11 mouse cellular contexts compared by ENCODE assay signal in the genomic region with DNA sequence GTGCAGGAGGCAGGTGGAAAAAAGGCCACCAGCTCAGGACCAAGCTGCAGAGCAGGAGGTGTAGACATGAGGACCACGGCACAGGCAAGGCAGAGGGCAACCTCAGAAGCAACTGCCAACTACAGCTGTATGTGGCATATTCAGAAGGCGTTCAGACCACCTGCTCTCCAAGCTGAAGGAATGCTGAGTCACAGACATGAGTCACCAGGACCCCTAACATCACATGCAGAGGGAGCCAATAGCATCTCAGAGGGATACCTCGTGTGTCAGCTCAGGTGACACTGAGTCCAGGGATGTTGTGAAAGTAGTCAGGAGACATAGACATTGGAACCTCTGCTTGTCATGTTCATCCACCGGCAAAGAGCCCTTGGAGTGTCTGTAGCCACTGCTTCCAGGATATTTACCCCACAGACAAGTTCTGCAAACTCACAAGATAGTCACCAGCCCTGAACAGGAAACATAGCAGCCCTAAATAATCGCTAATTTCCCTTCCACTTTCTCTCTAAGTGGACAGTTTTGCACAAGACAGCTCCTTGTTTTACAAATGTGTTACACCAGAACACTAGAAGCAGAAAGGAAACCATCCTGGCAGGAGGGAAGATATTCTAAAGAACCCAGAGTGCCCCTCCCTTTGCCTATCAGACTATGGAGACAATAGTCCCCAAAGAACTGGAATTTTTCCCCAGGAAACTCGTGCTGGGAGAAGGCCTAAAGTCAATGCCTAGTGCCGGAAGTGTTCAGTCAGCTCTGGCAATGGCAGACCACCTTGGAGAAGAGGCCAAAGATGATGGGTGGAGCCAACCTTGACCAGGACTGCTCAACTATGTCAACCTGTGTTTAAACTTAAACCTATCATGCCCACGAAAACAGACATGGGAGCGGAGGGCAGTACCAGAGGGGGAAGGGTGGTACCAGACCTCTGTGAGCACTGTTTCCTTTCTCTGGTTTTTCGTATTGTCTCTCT.
DNase-seq lines count a peak whose midpoint lies in the region; ATAC-seq and TF ChIP-seq lines count a peak whose summit lies in the region.
"Had no signal": no experiment of that assay in that cellular context is flagged by ENCODE, and none has a peak within 500 bp of the region (broad histone marks: within the 10 kb centered on the region; RNA-seq: fewer than 3 reads in every experiment).

No protein-coding gene starts in this region.

- peaks cover 48% of the 10 kb centered on the region for H3K4me1 ChIP-seq in heart, embryonic 15.5 days (replicated peaks)
- H3K4me1 ChIP-seq in lung, postnatal 0 days (ENCODE audit: insufficient read depth, low read depth, low read length) = peaks cover 13% of the 10 kb centered on the region; the same call in 1 of the 2 replicates
- H3K4me1 ChIP-seq in megakaryocyte, embryonic 14.5 days = peaks cover 6% of the 10 kb centered on the region; the same call in 1 of the 2 replicates

- H3K9ac ChIP-seq in heart, embryonic 15.5 days = no peak overlapping the region
- H3K9ac ChIP-seq in lung, postnatal 0 days (replicated peaks; ENCODE audit: low read depth) = no peak overlapping the region

- no peak overlapping the region for H3K4me3 ChIP-seq in heart, embryonic 15.5 days
- H3K4me3 ChIP-seq in lung, postnatal 0 days (ENCODE audit: low read depth, low read length) = no peak overlapping the region
- peak overlapping the region; percentile 65 for H3K4me3 ChIP-seq in megakaryocyte, embryonic 14.5 days (replicated peaks)

- H3K36me3 ChIP-seq in heart, embryonic 15.5 days = no peaks in the 10 kb centered on the region
- no peaks in the 10 kb centered on the region for H3K36me3 ChIP-seq in lung, postnatal 0 days (ENCODE audit: insufficient read depth, low read length)
- H3K36me3 ChIP-seq in megakaryocyte, embryonic 14.5 days (replicated peaks; ENCODE audit: low read length) = no peaks in the 10 kb centered on the region

- ATAC-seq in heart, embryonic 15.5 days (replicated peaks; ENCODE audit: insufficient number of reproducible peaks, insufficient read depth, low FRiP score, low read depth) = no peak
- no peak for ATAC-seq in lung, postnatal 0 days

- no peak for TF ChIP-seq EP300 in lung, postnatal 0 days (IDR thresholded peaks at IDR 0.05)

- no peak for TF ChIP-seq CTCF in lung, postnatal 0 days (IDR thresholded peaks at IDR 0.05)

- H3K27ac ChIP-seq in heart, embryonic 15.5 days = 0 out of 2 replicates have a peak overlapping the region, but pooled peaks have one; percentile 11
- H3K27ac ChIP-seq in lung, postnatal 0 days (ENCODE audit: low read length) = 0 out of 2 replicates have a peak overlapping the region, but pooled peaks have one; percentile 5

- H3K4me2 ChIP-seq in heart, embryonic 15.5 days = no peak overlapping the region
- no peak overlapping the region for H3K4me2 ChIP-seq in lung, postnatal 0 days (replicated peaks; ENCODE audit: low read depth, low read length)

- no peaks in the 10 kb centered on the region for H3K9me3 ChIP-seq in heart, embryonic 15.5 days (replicated peaks)
- no peaks in the 10 kb centered on the region for H3K9me3 ChIP-seq in lung, postnatal 0 days (ENCODE audit: low read length)
- H3K9me3 ChIP-seq in megakaryocyte, embryonic 14.5 days = no peaks in the 10 kb centered on the region

- no peak for DNase-seq in heart, adult 8-10 months (ENCODE audit: low spot score)
- no peak for DNase-seq in lung, postnatal 0 days (ENCODE audit: low spot score)
- no peak for DNase-seq in lung, postnatal 14 days
- no peak for DNase-seq in cerebellum, adult 9-11 months
- no peak for DNase-seq in spleen, postnatal 14 days (ENCODE audit: low spot score in 2 of 2)
- DNase-seq in embryo, embryonic 9.5 days (ENCODE audit: extremely low spot score) = no peak
- DNase-seq: adrenal gland, postnatal 14 days; heart, postnatal 4 days; layer of hippocampus, postnatal 36 days had no signal

- 65% methylated on average over 10 of the region's 10 CpGs for WGBS in heart, embryonic 15.5 days
- WGBS in lung, postnatal 0 days = 69% methylated on average over 10 of the region's 10 CpGs

- H3K27me3 ChIP-seq in heart, embryonic 15.5 days = no peaks in the 10 kb centered on the region
- no peaks in the 10 kb centered on the region for H3K27me3 ChIP-seq in lung, postnatal 0 days (replicated peaks; ENCODE audit: insufficient read depth, low read length)
- no peaks in the 10 kb centered on the region for H3K27me3 ChIP-seq in megakaryocyte, embryonic 14.5 days (replicated peaks)
